Mouse (Mus musculus) right cerebral cortex, postnatal 14 days (tissue): ENCODE results near the gene Plin3.

Experiments
- DNase-seq: peaks from one replicate; pipeline ENCODE4 v3.0.0; 2022

The Plin3 gene

GRCm38 (mm10) chr17:56300186-56300585 lies 7.5 kb upstream of the Plin3 start, which contains the start of gene Arrdc5:
Arrdc5 (minus strand) TSS chr17:56300286.
- no peak for DNase-seq

DNA sequence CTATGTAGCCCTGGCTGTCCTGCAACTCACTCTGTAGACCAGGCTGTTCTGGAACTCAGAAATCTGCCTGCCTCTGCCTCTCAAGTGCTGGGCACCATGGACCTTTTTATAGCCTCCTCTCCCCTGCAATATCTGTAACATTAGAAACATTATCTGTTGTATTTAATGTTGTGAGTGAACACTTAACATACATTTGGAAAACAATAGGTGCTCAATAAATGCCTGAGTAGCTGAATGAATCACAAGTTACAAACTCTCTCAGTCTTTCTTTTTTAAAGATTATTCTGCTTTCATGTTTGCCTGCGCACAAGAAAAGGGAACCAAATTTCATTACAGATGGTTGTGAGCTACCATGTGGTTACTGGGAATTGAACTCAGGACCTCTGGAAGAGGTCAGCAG lies 5.6 kb upstream of the Plin3 start:
- no peak for DNase-seq

- DNase-seq, result no peak
These were observed 3.5 kb upstream of the Plin3 start for GRCm38 (mm10) chr17:56296201-56296600.

- peak; percentile 46 for DNase-seq
These were observed 1.6 kb upstream of the Plin3 start for GRCm38 (mm10) chr17:56294241-56294640.

- no peak for DNase-seq
These were observed 618 bp upstream of the Plin3 start for GRCm38 (mm10) chr17:56293291-56293690.

- no peak for DNase-seq
These were observed 722 bp downstream of the Plin3 start for GRCm38 (mm10) chr17:56291826-56292475.

- peak; percentile 76 for DNase-seq
These were observed 1.5 kb downstream of the Plin3 start for GRCm38 (mm10) chr17:56291171-56291511.

- peak; percentile 70 for DNase-seq
These were observed 2.1 kb downstream of the Plin3 start for GRCm38 (mm10) chr17:56290388-56291170.

GRCm38 (mm10) chr17:56289371-56290331 lies 3.0 kb downstream of the Plin3 start:
- no peak for DNase-seq

DNA sequence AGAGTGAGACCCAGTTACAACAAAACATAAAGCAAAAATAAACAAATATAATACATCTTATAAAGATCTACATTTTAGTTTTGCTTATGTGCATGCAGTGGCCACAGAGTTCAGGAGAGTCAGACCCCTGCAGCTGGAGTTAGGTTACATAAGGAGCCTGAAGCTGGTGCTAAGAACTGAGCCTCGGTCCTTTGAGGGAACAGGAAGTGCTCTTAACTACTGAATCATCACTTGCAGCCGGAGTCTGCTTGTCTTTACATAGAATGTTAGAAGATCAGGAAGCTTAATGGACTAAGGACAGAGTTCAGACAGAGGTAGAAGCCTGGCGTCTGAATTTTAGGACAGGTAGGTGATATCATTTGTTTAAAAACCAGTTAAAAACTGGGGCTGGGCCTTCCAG lies 3.8 kb downstream of the Plin3 start:
- no peak for DNase-seq

GRCm38 (mm10) chr17:56287830-56288229 lies 4.8 kb downstream of the Plin3 start:
- no peak for DNase-seq

GRCm38 (mm10) chr17:56285995-56286394 lies 6.7 kb downstream of the Plin3 start:
- no peak for DNase-seq

GRCm38 (mm10) chr17:56283316-56283715 lies 9.4 kb downstream of the Plin3 start:
- DNase-seq, result peak; percentile 55

DNA sequence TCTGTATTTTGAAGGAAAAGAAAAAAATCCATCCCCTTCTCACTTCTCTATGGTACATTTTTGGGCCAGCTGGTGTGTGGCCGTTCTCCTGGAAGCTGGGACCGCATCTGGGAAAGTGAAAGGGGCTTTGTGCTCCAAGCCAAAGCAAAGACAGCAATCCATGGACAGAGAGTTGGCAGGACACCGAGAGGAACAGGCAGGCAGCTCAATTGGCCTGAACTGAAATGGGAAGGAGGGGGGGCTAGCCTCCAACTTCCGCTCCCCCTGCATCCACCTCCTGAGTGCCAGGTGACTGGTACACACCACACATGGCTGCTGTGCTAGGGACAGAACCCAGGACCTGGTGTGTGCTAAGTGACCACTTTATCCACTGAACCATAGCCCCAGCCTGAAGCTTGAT lies 9.9 kb downstream of the Plin3 start:
- no peak for DNase-seq

DNA sequence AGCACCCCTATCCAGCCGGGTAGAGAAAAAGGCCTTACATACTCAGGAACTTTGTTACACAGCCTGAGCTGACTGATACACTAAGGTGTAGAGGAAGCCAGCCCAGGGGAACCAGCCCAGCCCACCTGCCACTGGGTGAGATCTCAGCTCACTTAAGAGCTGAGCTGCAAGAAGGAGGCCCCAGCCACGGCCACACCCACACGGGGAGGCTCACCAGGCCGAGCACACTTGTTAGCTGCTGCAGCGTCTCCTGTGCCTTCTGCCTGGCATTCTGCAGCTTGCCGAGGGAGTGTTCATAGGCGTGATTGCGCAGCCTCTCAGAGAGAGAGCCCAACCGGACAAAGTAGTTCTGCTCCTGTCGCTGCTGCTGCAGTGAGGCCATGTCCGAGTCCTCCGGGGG lies 11.5 kb downstream of the Plin3 start:
- no peak for DNase-seq

DNA sequence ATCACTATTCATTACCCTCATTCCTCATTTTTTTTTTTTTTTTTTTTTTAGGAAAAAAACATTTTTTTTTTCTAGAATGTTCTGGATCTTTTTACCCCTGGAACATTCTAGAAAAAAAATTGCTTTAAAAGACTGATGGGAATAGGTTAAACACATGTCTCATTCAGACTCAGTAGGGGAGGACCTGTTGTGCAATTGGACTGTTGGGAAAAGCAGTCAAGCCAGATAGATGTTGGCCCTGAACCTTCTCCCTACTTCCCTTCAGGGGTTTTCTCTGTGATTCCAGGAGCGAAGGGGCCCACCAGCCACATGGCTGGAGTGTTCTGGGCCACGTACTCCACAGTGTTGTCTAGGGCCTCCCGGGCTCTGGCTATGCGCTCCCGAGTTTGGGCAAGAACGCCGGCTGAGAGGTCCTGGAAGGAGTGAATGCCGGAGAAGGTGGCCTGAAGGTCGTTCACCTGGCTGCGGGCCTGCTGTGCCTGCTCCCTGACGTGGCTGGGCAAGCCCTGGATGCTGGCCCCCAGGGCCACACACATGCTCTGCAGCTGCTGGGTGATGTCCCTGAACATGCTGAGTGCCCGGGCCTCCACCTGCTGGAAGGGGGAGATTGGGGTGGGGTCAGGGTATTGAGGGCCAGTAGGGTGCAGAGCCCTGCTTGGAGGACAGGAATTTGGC lies 13.1 kb downstream of the Plin3 start:
- DNase-seq, result no peak

DNA sequence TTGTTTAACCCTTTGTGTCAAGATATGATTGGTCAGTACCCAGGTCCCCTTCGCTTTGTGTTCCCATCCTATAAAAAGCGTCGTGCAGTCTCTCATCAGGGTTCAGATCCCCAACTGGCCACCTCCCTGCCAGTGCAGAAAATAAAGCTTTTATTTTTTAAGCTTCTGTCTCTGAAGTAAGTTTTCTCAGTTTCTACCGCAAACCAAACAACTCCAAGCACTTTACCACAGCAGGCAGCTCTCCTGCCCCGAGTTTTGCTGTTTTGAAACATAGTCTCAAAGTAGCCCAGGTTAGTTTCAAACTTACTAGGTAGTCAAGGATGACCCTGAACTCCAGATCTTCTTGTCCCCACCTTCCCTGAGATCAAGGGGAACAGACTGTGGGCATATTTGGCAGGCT lies 14.3 kb downstream of the Plin3 start:
- DNase-seq, result no peak

DNA sequence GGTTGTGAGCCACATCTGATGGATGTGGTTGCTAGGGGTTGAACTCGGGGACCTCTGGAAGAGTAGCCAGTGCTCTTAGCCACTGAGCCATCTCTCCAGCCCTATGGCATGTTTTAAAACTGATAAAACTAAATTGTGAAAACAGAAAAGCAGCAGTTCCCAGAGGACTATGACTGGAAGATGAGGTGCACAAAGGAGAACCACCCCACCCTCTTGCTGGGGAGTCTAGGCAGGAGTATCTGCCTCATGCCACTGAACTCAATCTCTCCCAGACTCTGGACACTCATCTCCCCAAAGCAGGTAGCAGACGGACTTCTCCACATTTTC lies 15.1 kb downstream of the Plin3 start:
- no peak for DNase-seq

DNA sequence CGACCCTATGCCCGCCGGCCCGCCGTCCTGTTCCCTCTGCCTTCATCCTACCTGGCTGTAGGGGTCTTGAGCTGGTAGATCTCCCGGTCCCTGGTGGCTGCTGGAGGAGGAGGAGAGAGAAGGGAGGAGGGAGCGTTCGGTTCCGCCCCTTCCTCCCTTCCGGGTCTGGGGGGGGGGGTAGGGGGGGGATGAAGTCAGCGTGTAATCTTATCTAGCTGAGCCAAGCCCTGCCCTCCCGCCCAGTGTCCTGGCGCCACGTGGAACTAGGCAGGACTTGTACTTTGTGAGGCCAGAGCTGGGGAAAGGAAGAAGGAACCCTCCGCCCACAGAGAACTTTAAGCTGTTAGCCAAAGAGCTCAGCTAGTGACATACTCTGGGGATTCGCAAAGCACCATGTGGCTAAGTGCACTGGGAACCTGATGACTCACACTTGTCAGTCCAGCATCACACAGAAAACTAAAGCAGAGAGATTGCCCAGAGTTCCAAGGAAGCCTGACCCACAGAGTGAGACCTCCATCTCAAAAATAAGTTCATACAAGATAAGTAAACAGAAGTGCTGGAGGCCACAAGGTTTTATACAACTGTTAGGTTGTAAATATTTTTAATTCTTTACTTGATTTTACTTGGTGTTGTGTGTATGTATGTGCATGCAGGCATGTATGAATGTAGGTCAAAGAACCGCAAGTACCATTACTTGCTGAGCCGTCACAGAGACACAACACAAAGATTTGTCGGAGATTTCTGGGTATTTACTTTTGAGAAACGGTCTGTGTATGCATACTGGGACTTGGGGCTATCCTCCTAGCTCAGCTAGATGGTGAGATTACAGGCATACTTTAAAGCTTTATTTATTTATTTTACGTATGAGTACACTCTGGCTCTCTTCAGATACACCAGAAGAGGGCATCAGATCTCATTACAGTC lies 15.8 kb downstream of the Plin3 start, which contains the start of gene Ticam1:
Gene Ticam1 (minus strand): TSS at position 144 of the 924 bp plus-strand sequence.
- peak; percentile 58 for DNase-seq

- no peak for DNase-seq
These were observed 16.7 kb downstream of the Plin3 start for GRCm38 (mm10) chr17:56275842-56276480.

DNA sequence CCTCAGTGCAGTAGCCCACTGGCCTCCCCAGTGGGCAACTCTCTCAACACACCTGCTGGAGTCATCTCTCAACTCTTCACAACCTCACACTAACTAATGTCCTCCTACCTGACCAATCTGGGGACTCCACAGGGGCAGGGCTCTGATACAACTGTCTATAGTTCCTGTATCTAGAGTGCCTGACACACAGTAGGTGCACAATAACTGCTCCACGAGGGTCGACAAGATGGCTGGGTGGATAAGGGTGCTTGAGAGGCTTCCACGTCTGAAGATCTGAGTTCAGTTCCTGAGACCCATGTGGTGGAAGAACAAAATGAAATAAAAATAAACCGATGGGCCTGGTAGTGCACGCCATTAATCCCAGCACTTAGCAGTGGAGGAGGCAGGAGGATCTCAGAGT lies 18.7 kb downstream of the Plin3 start:
- DNase-seq, result no peak
